Comparison of ENCODE assay signal across 8 mouse cellular contexts in the genomic region with DNA sequence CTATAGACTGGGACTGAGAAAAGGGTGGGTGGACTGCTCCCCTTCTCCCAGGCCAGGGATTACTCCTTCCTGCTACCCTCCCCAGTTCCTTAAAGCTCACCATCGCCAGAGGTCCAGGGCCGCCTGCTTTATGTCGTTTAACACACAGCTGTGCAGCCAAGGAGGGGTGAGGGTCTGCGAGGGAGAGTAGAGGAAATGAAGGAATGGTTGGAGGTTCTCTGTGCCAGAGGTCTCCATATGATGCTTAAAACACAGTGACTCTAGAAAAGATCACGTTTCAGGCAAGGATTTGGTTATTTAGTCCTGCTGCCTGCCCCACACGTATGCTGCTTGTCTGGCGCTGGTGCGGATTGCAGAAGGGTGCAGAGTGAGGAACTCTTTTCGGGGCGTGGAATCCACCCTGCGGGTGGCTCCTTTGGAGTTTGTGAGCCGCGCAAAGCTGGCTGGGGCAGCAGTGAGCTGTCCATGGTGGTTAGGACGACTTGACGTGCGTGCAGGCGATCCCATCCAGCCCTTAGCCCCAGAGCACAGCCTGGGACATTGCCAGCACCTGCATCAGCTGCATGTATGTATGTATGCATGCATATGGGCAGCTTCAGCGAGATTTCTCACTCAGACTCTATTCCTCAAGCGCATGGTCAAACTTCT. TPM values are rescaled to one million over a fixed set of nuclear protein-coding genes. Genes with fewer than 3 reads are reported as not detected.
DNase-seq lines count a peak whose midpoint lies in the region; ATAC-seq lines count a peak whose summit lies in the region.

No protein-coding gene starts in this region.

- H3K4me2 ChIP-seq in forebrain, embryonic 15.5 days (replicated peaks), result no peak overlapping the region
- H3K4me2 ChIP-seq in lung, embryonic 16.5 days (ENCODE audit: low read depth, low read length), result no peak overlapping the region
- H3K4me2 ChIP-seq in hindbrain, embryonic 16.5 days (ENCODE audit: low read length), result peak overlapping the region; percentile 36
- peak overlapping the region; percentile 18 for H3K4me2 ChIP-seq in neural tube, embryonic 13.5 days

- no peaks in the 10 kb centered on the region for H3K9me3 ChIP-seq in forebrain, embryonic 10.5 days
- H3K9me3 ChIP-seq in forebrain, embryonic 15.5 days, result no peaks in the 10 kb centered on the region
- no peaks in the 10 kb centered on the region for H3K9me3 ChIP-seq in lung, embryonic 16.5 days (ENCODE audit: control insufficient read depth, low read length)
- no peaks in the 10 kb centered on the region for H3K9me3 ChIP-seq in hindbrain, embryonic 16.5 days (ENCODE audit: control insufficient read depth, low read length)
- no peaks in the 10 kb centered on the region for H3K9me3 ChIP-seq in neural tube, embryonic 13.5 days

- H3K4me3 ChIP-seq in forebrain, embryonic 10.5 days, result no peak overlapping the region
- H3K4me3 ChIP-seq in forebrain, embryonic 15.5 days, result no peak overlapping the region
- no peak overlapping the region for H3K4me3 ChIP-seq in lung, embryonic 16.5 days (ENCODE audit: low read length)
- no peak overlapping the region for H3K4me3 ChIP-seq in hindbrain, embryonic 16.5 days (ENCODE audit: low read length)
- H3K4me3 ChIP-seq in neural tube, embryonic 13.5 days, result no peak overlapping the region

- H3K27ac ChIP-seq in forebrain, embryonic 10.5 days, result no peak overlapping the region
- no peak overlapping the region for H3K27ac ChIP-seq in forebrain, embryonic 15.5 days (replicated peaks)
- no peak overlapping the region for H3K27ac ChIP-seq in lung, embryonic 16.5 days (ENCODE audit: low read length)
- no peak overlapping the region for H3K27ac ChIP-seq in hindbrain, embryonic 16.5 days (ENCODE audit: low read depth, low read length)
- H3K27ac ChIP-seq in neural tube, embryonic 13.5 days (replicated peaks), result no peak overlapping the region

- peaks cover 19% of the 10 kb centered on the region for H3K4me1 ChIP-seq in forebrain, embryonic 10.5 days
- H3K4me1 ChIP-seq in forebrain, embryonic 15.5 days, result peaks cover 15% of the 10 kb centered on the region
- peaks cover 4% of the 10 kb centered on the region; the same call in 1 of the 2 replicates for H3K4me1 ChIP-seq in lung, embryonic 16.5 days (replicated peaks; ENCODE audit: control insufficient read depth, insufficient read depth, low read length)
- peaks cover 10% of the 10 kb centered on the region for H3K4me1 ChIP-seq in hindbrain, embryonic 16.5 days (ENCODE audit: control insufficient read depth, insufficient read depth, low read depth, low read length)
- peaks cover 17% of the 10 kb centered on the region for H3K4me1 ChIP-seq in neural tube, embryonic 13.5 days (replicated peaks)

- H3K27me3 ChIP-seq in forebrain, embryonic 10.5 days (ENCODE audit: poor library complexity, severe bottlenecking), result peaks cover 58% of the 10 kb centered on the region
- peaks cover 29% of the 10 kb centered on the region for H3K27me3 ChIP-seq in forebrain, embryonic 15.5 days
- H3K27me3 ChIP-seq in lung, embryonic 16.5 days (ENCODE audit: control insufficient read depth, insufficient read depth, low read depth, low read length), result peaks cover 13% of the 10 kb centered on the region
- peaks cover 35% of the 10 kb centered on the region for H3K27me3 ChIP-seq in hindbrain, embryonic 16.5 days (replicated peaks; ENCODE audit: control insufficient read depth, insufficient read depth, low read length)
- peaks cover 68% of the 10 kb centered on the region for H3K27me3 ChIP-seq in neural tube, embryonic 13.5 days

- ATAC-seq in forebrain, embryonic 15.5 days (replicated peaks), result no peak
- peak; percentile 51 for ATAC-seq in lung, embryonic 16.5 days (ENCODE audit: low read depth)
- no peak for ATAC-seq in hindbrain, embryonic 16.5 days
- no peak for ATAC-seq in neural tube, embryonic 13.5 days (ENCODE audit: low read depth)

- no peaks in the 10 kb centered on the region for H3K36me3 ChIP-seq in forebrain, embryonic 10.5 days (replicated peaks)
- H3K36me3 ChIP-seq in forebrain, embryonic 15.5 days, result no peaks in the 10 kb centered on the region
- H3K36me3 ChIP-seq in lung, embryonic 16.5 days (ENCODE audit: control insufficient read depth, insufficient read depth, low read length), result no peaks in the 10 kb centered on the region
- H3K36me3 ChIP-seq in hindbrain, embryonic 16.5 days (ENCODE audit: control insufficient read depth, insufficient read depth, low read length), result no peaks in the 10 kb centered on the region
- H3K36me3 ChIP-seq in neural tube, embryonic 13.5 days, result no peaks in the 10 kb centered on the region

- WGBS in forebrain, embryonic 10.5 days, result 4% methylated on average over 19 of the region's 19 CpGs
- 5% methylated on average over 19 of the region's 19 CpGs for WGBS in forebrain, embryonic 15.5 days
- 4% methylated on average over 19 of the region's 19 CpGs for WGBS in lung, embryonic 16.5 days
- WGBS in hindbrain, embryonic 16.5 days, result 5% methylated on average over 19 of the region's 19 CpGs
- WGBS in neural tube, embryonic 13.5 days, result 5% methylated on average over 19 of the region's 19 CpGs

- peak; percentile 26 for DNase-seq in forebrain, embryonic 10.5 days (ENCODE audit: extremely low spot score, low spot score)
- DNase-seq in lung, adult 18-20 months, result no peak
- no peak for DNase-seq in layer of hippocampus, postnatal 10 days (ENCODE audit: low spot score in 2 of 2)
- DNase-seq in cerebellum, adult 18-20 months, result no peak

- no peak overlapping the region for H3K9ac ChIP-seq in forebrain, embryonic 15.5 days (replicated peaks)
- H3K9ac ChIP-seq in lung, embryonic 16.5 days (ENCODE audit: low read length), result no peak overlapping the region
- no peak overlapping the region for H3K9ac ChIP-seq in hindbrain, embryonic 16.5 days (ENCODE audit: low read depth, low read length)
- H3K9ac ChIP-seq in neural tube, embryonic 13.5 days, result no peak overlapping the region

RNA-seq across cellular contexts. Expression of gene Pthlh, which starts 4.3 kb away (rescaled TPM):
- polyA plus RNA-seq in forebrain, embryonic 10.5 days (2016; fragmentation: Nextera tagmentation; extraction: Ambion mirVana), result 1.7 and 2.3 TPM in 2 replicates
- polyA plus RNA-seq in forebrain, embryonic 15.5 days (2015; fragmentation: Nextera tagmentation; extraction: Ambion mirVana), result 0.89 and 1.2 TPM in 2 replicates
- polyA plus RNA-seq in lung, embryonic 16.5 days (2015; fragmentation: Nextera tagmentation; extraction: Ambion mirVana), result 7.8 and 11.8 TPM in 2 replicates
- 3.9 and 4.4 TPM in 2 replicates for polyA plus RNA-seq in hindbrain, embryonic 16.5 days (2015; fragmentation: Nextera tagmentation; extraction: Ambion mirVana)
- polyA plus RNA-seq in neural tube, embryonic 13.5 days (2015; fragmentation: Nextera tagmentation; extraction: Ambion mirVana), result 2.3 and 2.4 TPM in 2 replicates
- 1 to 10 TPM; 1.6 to 2.5 TPM for total RNA-seq in layer of hippocampus, postnatal 10 days (2021)

Comparison
In these comparisons a context has a peak if more than half of its experiments do, and no peak if none do; other contexts are left out.
1. H3K4me2 ChIP-seq: peak in hindbrain, embryonic 16.5 days (single experiment) and neural tube, embryonic 13.5 days (single experiment); none in forebrain, embryonic 15.5 days (single experiment) and lung, embryonic 16.5 days (single experiment).